8 mouse cellular contexts compared by ENCODE assay signal in genomic region chr16:4597296-4597695, GRCm38 (mm10). TPM values are rescaled to one million over a fixed set of nuclear protein-coding genes. Genes with fewer than 3 reads are reported as not detected.
DNase-seq lines count a peak whose midpoint lies in the region; ATAC-seq lines count a peak whose summit lies in the region.

No protein-coding gene starts in this region.

- peak overlapping the region; percentile 25; the same call in 1 of the 2 replicates for H3K4me2 ChIP-seq in liver, embryonic 11.5 days
- H3K4me2 ChIP-seq in liver, embryonic 12.5 days: no peak overlapping the region
- peak overlapping the region; percentile 83 for H3K4me2 ChIP-seq in heart, embryonic 13.5 days
- peak overlapping the region; percentile 99 for H3K4me2 ChIP-seq in limb, embryonic 11.5 days (ENCODE audit: low read depth, severe bottlenecking)
- peak overlapping the region; percentile 95 for H3K4me2 ChIP-seq in neural tube, embryonic 15.5 days

- H3K9me3 ChIP-seq in liver, embryonic 11.5 days (ENCODE audit: control insufficient read depth, low read length): no peaks in the 10 kb centered on the region
- H3K9me3 ChIP-seq in liver, embryonic 12.5 days (replicated peaks): no peaks in the 10 kb centered on the region
- H3K9me3 ChIP-seq in heart, embryonic 13.5 days: no peaks in the 10 kb centered on the region
- no peaks in the 10 kb centered on the region for H3K9me3 ChIP-seq in limb, embryonic 11.5 days (ENCODE audit: control insufficient read depth, low read length)
- no peaks in the 10 kb centered on the region for H3K9me3 ChIP-seq in neural tube, embryonic 15.5 days (replicated peaks)

- no peak overlapping the region for H3K27ac ChIP-seq in liver, embryonic 11.5 days (ENCODE audit: low read depth, low read length)
- H3K27ac ChIP-seq in liver, embryonic 12.5 days: no peak overlapping the region
- peak overlapping the region; percentile 97; the same call in 1 of the 2 replicates for H3K27ac ChIP-seq in heart, embryonic 13.5 days (replicated peaks)
- H3K27ac ChIP-seq in limb, embryonic 11.5 days (replicated peaks; ENCODE audit: low read depth, low read length): 0 out of 2 replicates have a peak overlapping the region, but pooled peaks have one; percentile 36
- H3K27ac ChIP-seq in neural tube, embryonic 15.5 days (replicated peaks): no peak overlapping the region

- no peaks in the 10 kb centered on the region for H3K36me3 ChIP-seq in liver, embryonic 11.5 days (ENCODE audit: control insufficient read depth, insufficient read depth, low read length)
- H3K36me3 ChIP-seq in liver, embryonic 12.5 days: no peaks in the 10 kb centered on the region
- H3K36me3 ChIP-seq in heart, embryonic 13.5 days: no peaks in the 10 kb centered on the region
- H3K36me3 ChIP-seq in limb, embryonic 11.5 days (ENCODE audit: control insufficient read depth, insufficient read depth, low read length): no peaks in the 10 kb centered on the region
- no peaks in the 10 kb centered on the region for H3K36me3 ChIP-seq in neural tube, embryonic 15.5 days

- no peak for DNase-seq in liver, embryonic 11.5 days (ENCODE audit: low spot score)
- no peak for DNase-seq in limb, embryonic 11.5 days (ENCODE audit: low spot score)
- DNase-seq in left cerebral cortex, adult 8-10 months (ENCODE audit: low spot score in 2 of 2): no peak
- DNase-seq in urinary bladder, postnatal 14 days (ENCODE audit: low spot score): no peak

- H3K9ac ChIP-seq in liver, embryonic 11.5 days (ENCODE audit: low read depth, low read length): no peak overlapping the region
- no peak overlapping the region for H3K9ac ChIP-seq in liver, embryonic 12.5 days
- peak overlapping the region; percentile 98 for H3K9ac ChIP-seq in heart, embryonic 13.5 days
- H3K9ac ChIP-seq in limb, embryonic 11.5 days (ENCODE audit: low read length): 0 out of 2 replicates have a peak overlapping the region, but pooled peaks have one; percentile 47
- 0 out of 2 replicates have a peak overlapping the region, but pooled peaks have one; percentile 18 for H3K9ac ChIP-seq in neural tube, embryonic 15.5 days (replicated peaks)

- WGBS in liver, embryonic 11.5 days: 71% methylated on average over 7 of the region's 7 CpGs
- WGBS in liver, embryonic 12.5 days (ENCODE audit: insufficient replicate concordance): 80% methylated on average over 6 of the region's 7 CpGs
- WGBS in heart, embryonic 13.5 days: 52% methylated on average over 7 of the region's 7 CpGs
- WGBS in limb, embryonic 11.5 days: 40% methylated on average over 5 of the region's 7 CpGs
- 50% methylated on average over 5 of the region's 7 CpGs for WGBS in neural tube, embryonic 15.5 days

- no peak for ATAC-seq in liver, embryonic 11.5 days (replicated peaks; ENCODE audit: low FRiP score)
- no peak for ATAC-seq in liver, embryonic 12.5 days
- no peak for ATAC-seq in heart, embryonic 13.5 days (ENCODE audit: extremely low read depth, insufficient number of reproducible peaks, low FRiP score, low TSS enrichment)
- no peak for ATAC-seq in limb, embryonic 11.5 days (ENCODE audit: insufficient number of reproducible peaks, low FRiP score, low TSS enrichment, low read depth)
- ATAC-seq in neural tube, embryonic 15.5 days (ENCODE audit: low FRiP score): no peak
- no peak for ATAC-seq in erythroblast, adult 5-6 weeks (replicated peaks; ENCODE audit: low FRiP score, poor library complexity, severe bottlenecking)

- H3K27me3 ChIP-seq in liver, embryonic 11.5 days (replicated peaks; ENCODE audit: control insufficient read depth, insufficient read depth, low read length): peaks cover 33% of the 10 kb centered on the region
- H3K27me3 ChIP-seq in liver, embryonic 12.5 days (replicated peaks): peaks cover 51% of the 10 kb centered on the region
- H3K27me3 ChIP-seq in heart, embryonic 13.5 days (replicated peaks): no peaks in the 10 kb centered on the region
- no peaks in the 10 kb centered on the region for H3K27me3 ChIP-seq in limb, embryonic 11.5 days (ENCODE audit: control insufficient read depth, insufficient read depth, low read length)
- H3K27me3 ChIP-seq in neural tube, embryonic 15.5 days (replicated peaks): no peaks in the 10 kb centered on the region

- peaks cover 61% of the 10 kb centered on the region for H3K4me1 ChIP-seq in liver, embryonic 11.5 days (replicated peaks; ENCODE audit: control insufficient read depth, insufficient read depth, low read length)
- H3K4me1 ChIP-seq in liver, embryonic 12.5 days: peaks cover 68% of the 10 kb centered on the region
- H3K4me1 ChIP-seq in heart, embryonic 13.5 days: peaks cover 86% of the 10 kb centered on the region
- peaks cover 75% of the 10 kb centered on the region for H3K4me1 ChIP-seq in limb, embryonic 11.5 days (ENCODE audit: control insufficient read depth, insufficient read depth, low read length)
- peaks cover 86% of the 10 kb centered on the region for H3K4me1 ChIP-seq in neural tube, embryonic 15.5 days

- H3K4me3 ChIP-seq in liver, embryonic 11.5 days (ENCODE audit: low read depth, low read length): no peak overlapping the region
- no peak overlapping the region for H3K4me3 ChIP-seq in liver, embryonic 12.5 days
- H3K4me3 ChIP-seq in heart, embryonic 13.5 days: peak overlapping the region; percentile 90; the same call in 1 of the 2 replicates
- peak overlapping the region; percentile 64; the same call in 1 of the 2 replicates for H3K4me3 ChIP-seq in limb, embryonic 11.5 days (ENCODE audit: low read depth, low read length)
- peak overlapping the region; percentile 11; the same call in 1 of the 2 replicates for H3K4me3 ChIP-seq in neural tube, embryonic 15.5 days (replicated peaks)

RNA-seq across cellular contexts. Expression of gene Glis2, which starts 2.8 kb away (rescaled TPM):
- 10.8 and 11.7 TPM in 2 replicates for polyA plus RNA-seq in liver, embryonic 11.5 days (2014; fragmentation: Nextera tagmentation; extraction: Ambion mirVana)
- polyA plus RNA-seq in liver, embryonic 12.5 days (2016; fragmentation: Nextera tagmentation; extraction: Ambion mirVana): 6.1 and 7.3 TPM in 2 replicates
- 19.9 and 23.5 TPM in 2 replicates for polyA plus RNA-seq in heart, embryonic 13.5 days (2015; fragmentation: Nextera tagmentation; extraction: Ambion mirVana)
- polyA plus RNA-seq in limb, embryonic 11.5 days (2014; fragmentation: Nextera tagmentation; extraction: Ambion mirVana): 26.2 and 27.4 TPM in 2 replicates
- polyA plus RNA-seq in neural tube, embryonic 15.5 days (2015; fragmentation: Nextera tagmentation; extraction: Ambion mirVana): 17.2 and 18.7 TPM in 2 replicates
- total RNA-seq in left cerebral cortex, adult 8-10 months (2022): 10 to 100 TPM; 11.1 to 20.7 (median 16.6) TPM
- not detected in 2 replicates for total RNA-seq in erythroblast, adult 5-6 weeks (2015; ENCODE audit: low replicate concordance)
- total RNA-seq in erythroblast, adult 5-6 weeks (2017; ENCODE audit: low replicate concordance): not detected in 2 replicates

RNA-seq across cellular contexts. Expression of gene Pam16, which starts 27.5 kb away (rescaled TPM):
- 110 and 116 TPM in 2 replicates for polyA plus RNA-seq in liver, embryonic 11.5 days (2014; fragmentation: Nextera tagmentation; extraction: Ambion mirVana)
- 76.2 and 81.9 TPM in 2 replicates for polyA plus RNA-seq in liver, embryonic 12.5 days (2016; fragmentation: Nextera tagmentation; extraction: Ambion mirVana)
- 136 and 139 TPM in 2 replicates for polyA plus RNA-seq in heart, embryonic 13.5 days (2015; fragmentation: Nextera tagmentation; extraction: Ambion mirVana)
- polyA plus RNA-seq in limb, embryonic 11.5 days (2014; fragmentation: Nextera tagmentation; extraction: Ambion mirVana): 107 and 115 TPM in 2 replicates
- polyA plus RNA-seq in neural tube, embryonic 15.5 days (2015; fragmentation: Nextera tagmentation; extraction: Ambion mirVana): 150 and 179 TPM in 2 replicates
- total RNA-seq in left cerebral cortex, adult 8-10 months (2022): 10 to 100 TPM; 79.9 to 99.6 (median 92.2) TPM
- total RNA-seq in erythroblast, adult 5-6 weeks (2015; ENCODE audit: low replicate concordance): 3.3 and 10.6 TPM in 2 replicates
- total RNA-seq in erythroblast, adult 5-6 weeks (2017; ENCODE audit: low replicate concordance): 7.9 and 11.6 TPM in 2 replicates

RNA-seq across cellular contexts. Expression of gene Tfap4, which starts 37.6 kb away (rescaled TPM):
- 23.3 and 25.1 TPM in 2 replicates for polyA plus RNA-seq in liver, embryonic 11.5 days (2014; fragmentation: Nextera tagmentation; extraction: Ambion mirVana)
- polyA plus RNA-seq in liver, embryonic 12.5 days (2016; fragmentation: Nextera tagmentation; extraction: Ambion mirVana): 13.3 and 14.3 TPM in 2 replicates
- polyA plus RNA-seq in heart, embryonic 13.5 days (2015; fragmentation: Nextera tagmentation; extraction: Ambion mirVana): 6.3 and 7.7 TPM in 2 replicates
- 34.7 and 35.3 TPM in 2 replicates for polyA plus RNA-seq in limb, embryonic 11.5 days (2014; fragmentation: Nextera tagmentation; extraction: Ambion mirVana)
- 8.6 and 12.3 TPM in 2 replicates for polyA plus RNA-seq in neural tube, embryonic 15.5 days (2015; fragmentation: Nextera tagmentation; extraction: Ambion mirVana)
- 1 to 10 TPM; 5.5 to 8.1 (median 6.9) TPM for total RNA-seq in left cerebral cortex, adult 8-10 months (2022)
- 3.1 and 14.4 TPM in 2 replicates for total RNA-seq in erythroblast, adult 5-6 weeks (2015; ENCODE audit: low replicate concordance)
- total RNA-seq in erythroblast, adult 5-6 weeks (2017; ENCODE audit: low replicate concordance): 4.6 and 5.9 TPM in 2 replicates

RNA-seq across cellular contexts. Expression of gene Vasn, which starts 42.4 kb away (rescaled TPM):
- polyA plus RNA-seq in liver, embryonic 11.5 days (2014; fragmentation: Nextera tagmentation; extraction: Ambion mirVana): 9.3 and 9.4 TPM in 2 replicates
- 4.7 and 5.0 TPM in 2 replicates for polyA plus RNA-seq in liver, embryonic 12.5 days (2016; fragmentation: Nextera tagmentation; extraction: Ambion mirVana)
- polyA plus RNA-seq in heart, embryonic 13.5 days (2015; fragmentation: Nextera tagmentation; extraction: Ambion mirVana): 15.2 and 15.8 TPM in 2 replicates
- polyA plus RNA-seq in limb, embryonic 11.5 days (2014; fragmentation: Nextera tagmentation; extraction: Ambion mirVana): 20.2 and 22.3 TPM in 2 replicates
- 7.1 and 8.8 TPM in 2 replicates for polyA plus RNA-seq in neural tube, embryonic 15.5 days (2015; fragmentation: Nextera tagmentation; extraction: Ambion mirVana)
- 10 to 100 TPM in 2 of 4 experiments, 1 to 10 TPM in 2; 8.5 to 10.4 (median 9.9) TPM for total RNA-seq in left cerebral cortex, adult 8-10 months (2022)
- not detected in 2 replicates for total RNA-seq in erythroblast, adult 5-6 weeks (2015; ENCODE audit: low replicate concordance)
- total RNA-seq in erythroblast, adult 5-6 weeks (2017; ENCODE audit: low replicate concordance): not detected in 2 replicates

RNA-seq across cellular contexts. Expression of gene Dnaja3, which starts 42.5 kb away (rescaled TPM):
- polyA plus RNA-seq in liver, embryonic 11.5 days (2014; fragmentation: Nextera tagmentation; extraction: Ambion mirVana): 104 and 111 TPM in 2 replicates
- 69.2 and 74.2 TPM in 2 replicates for polyA plus RNA-seq in liver, embryonic 12.5 days (2016; fragmentation: Nextera tagmentation; extraction: Ambion mirVana)
- polyA plus RNA-seq in heart, embryonic 13.5 days (2015; fragmentation: Nextera tagmentation; extraction: Ambion mirVana): 65.6 and 72.5 TPM in 2 replicates
- 56.5 and 59.1 TPM in 2 replicates for polyA plus RNA-seq in limb, embryonic 11.5 days (2014; fragmentation: Nextera tagmentation; extraction: Ambion mirVana)
- 68.6 and 71.0 TPM in 2 replicates for polyA plus RNA-seq in neural tube, embryonic 15.5 days (2015; fragmentation: Nextera tagmentation; extraction: Ambion mirVana)
- total RNA-seq in left cerebral cortex, adult 8-10 months (2022): 10 to 100 TPM; 63.0 to 66.1 (median 65.1) TPM
- 4.8 and 6.9 TPM in 2 replicates for total RNA-seq in erythroblast, adult 5-6 weeks (2015; ENCODE audit: low replicate concordance)
- 9.5 and 10.9 TPM in 2 replicates for total RNA-seq in erythroblast, adult 5-6 weeks (2017; ENCODE audit: low replicate concordance)

Comparison
In these comparisons a context has a peak if more than half of its experiments do, and no peak if none do; other contexts are left out.
1. H3K27ac ChIP-seq: peak in heart, embryonic 13.5 days (single experiment) and limb, embryonic 11.5 days (single experiment); none in liver, embryonic 11.5 days (single experiment), liver, embryonic 12.5 days (single experiment) and neural tube, embryonic 15.5 days (single experiment).
2. H3K4me3 ChIP-seq: peak in heart, embryonic 13.5 days (single experiment), limb, embryonic 11.5 days (single experiment) and neural tube, embryonic 15.5 days (single experiment); none in liver, embryonic 11.5 days (single experiment) and liver, embryonic 12.5 days (single experiment).
3. H3K9ac ChIP-seq: peak in heart, embryonic 13.5 days (single experiment), limb, embryonic 11.5 days (single experiment) and neural tube, embryonic 15.5 days (single experiment); none in liver, embryonic 11.5 days (single experiment) and liver, embryonic 12.5 days (single experiment).